Mouse (Mus musculus): ENCODE measurements around the gene Myo10.

Myo10 gene

GRCm38 (mm10) chr15:25817191-25817590, 194.9 kb downstream of the Myo10 start:
- no peak for ATAC-seq (ENCODE audit: insufficient number of reproducible peaks, low FRiP score, low TSS enrichment)

DNA sequence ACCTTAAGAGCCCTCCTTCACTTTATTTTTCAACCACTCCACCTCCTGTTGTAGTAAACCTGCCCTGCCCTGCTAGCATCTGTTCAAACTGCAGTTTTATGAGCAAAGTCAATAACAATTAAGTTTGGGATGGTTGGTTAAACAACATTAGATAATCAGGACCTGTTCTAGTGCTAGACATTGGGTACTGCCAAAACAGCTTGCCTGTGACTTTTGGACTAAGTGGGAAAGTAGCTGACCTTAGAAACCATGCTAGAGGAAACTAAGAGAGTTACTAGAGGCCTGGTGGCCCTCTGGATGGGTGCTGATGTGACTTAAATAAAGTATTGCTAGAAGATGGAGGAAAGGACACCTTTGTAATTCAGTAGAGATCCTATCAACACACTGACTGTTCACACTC, 199.7 kb downstream of the Myo10 start:
- ATAC-seq (ENCODE audit: insufficient number of reproducible peaks, low FRiP score, low TSS enrichment), result no peak

DNA sequence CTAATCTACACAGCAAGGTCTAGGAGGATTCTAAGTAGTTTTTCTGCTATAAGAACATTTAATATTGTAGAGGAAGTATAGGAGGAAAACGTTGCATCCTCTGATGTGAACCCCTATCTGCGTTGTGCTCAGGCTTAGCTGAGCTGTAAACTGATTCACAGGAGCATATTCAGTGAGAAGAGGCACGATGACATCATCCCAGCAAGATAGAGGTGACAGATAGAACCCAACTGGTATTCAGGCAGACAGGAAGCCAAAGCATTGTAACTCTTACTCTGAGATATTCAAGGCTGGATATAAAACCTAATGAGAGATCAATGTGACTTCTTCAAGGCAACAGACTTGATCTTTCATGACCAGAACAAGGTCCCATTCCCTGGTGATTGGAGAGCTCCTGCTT, 200.3 kb downstream of the Myo10 start:
- no peak for ATAC-seq (ENCODE audit: insufficient number of reproducible peaks, low FRiP score, low TSS enrichment)

DNA sequence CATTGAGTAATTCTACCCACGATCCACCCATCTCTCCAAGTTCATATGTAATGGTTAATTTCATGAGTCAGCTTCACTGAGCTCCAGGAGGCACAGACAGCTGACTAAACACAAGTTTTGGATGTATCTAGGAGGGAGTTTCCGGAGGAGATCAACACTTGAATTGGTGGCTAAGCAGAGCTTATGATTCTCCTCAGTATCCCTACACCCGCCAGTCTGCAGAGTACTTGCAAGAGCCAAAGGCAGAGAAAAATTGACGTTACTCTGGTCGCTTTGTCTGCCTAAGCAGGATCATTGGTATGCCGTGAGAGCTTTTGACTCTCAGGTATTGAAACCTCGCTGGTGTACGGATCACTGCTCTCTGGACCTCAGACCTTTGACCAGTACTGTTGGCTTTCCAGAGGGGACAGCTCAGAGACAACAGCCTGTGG, 204.2 kb downstream of the Myo10 start:
- no peak for ATAC-seq (ENCODE audit: insufficient number of reproducible peaks, low FRiP score, low TSS enrichment)

DNA sequence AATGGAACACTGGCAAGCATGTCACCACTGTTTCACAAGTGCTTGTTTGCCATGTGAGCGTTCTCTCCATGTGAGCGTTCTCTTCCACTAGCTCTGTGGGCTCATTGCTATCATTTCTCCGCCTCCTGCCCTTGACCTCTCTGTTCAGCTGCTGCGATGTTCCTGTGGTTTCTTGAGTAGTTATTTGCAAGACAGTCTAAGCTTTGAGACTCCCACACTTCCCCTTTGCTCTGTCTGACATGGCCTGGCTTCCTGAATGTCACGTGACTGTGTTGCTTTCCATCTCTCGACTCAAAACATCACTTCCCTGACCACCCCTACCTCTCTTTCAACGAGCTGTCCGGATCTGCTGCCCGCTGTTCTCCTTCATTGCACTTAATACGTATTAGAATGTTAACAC, 206.1 kb downstream of the Myo10 start:
- ATAC-seq (ENCODE audit: insufficient number of reproducible peaks, low FRiP score, low TSS enrichment), result no peak

GRCm38 (mm10) chr15:25830426-25830825, 208.1 kb downstream of the Myo10 start:
- no peak for ATAC-seq (ENCODE audit: insufficient number of reproducible peaks, low FRiP score, low TSS enrichment)

- ATAC-seq (ENCODE audit: insufficient number of reproducible peaks, low FRiP score, low TSS enrichment), result no peak
These were observed 212.0 kb downstream of the Myo10 start for GRCm38 (mm10) chr15:25834282-25834681.

DNA sequence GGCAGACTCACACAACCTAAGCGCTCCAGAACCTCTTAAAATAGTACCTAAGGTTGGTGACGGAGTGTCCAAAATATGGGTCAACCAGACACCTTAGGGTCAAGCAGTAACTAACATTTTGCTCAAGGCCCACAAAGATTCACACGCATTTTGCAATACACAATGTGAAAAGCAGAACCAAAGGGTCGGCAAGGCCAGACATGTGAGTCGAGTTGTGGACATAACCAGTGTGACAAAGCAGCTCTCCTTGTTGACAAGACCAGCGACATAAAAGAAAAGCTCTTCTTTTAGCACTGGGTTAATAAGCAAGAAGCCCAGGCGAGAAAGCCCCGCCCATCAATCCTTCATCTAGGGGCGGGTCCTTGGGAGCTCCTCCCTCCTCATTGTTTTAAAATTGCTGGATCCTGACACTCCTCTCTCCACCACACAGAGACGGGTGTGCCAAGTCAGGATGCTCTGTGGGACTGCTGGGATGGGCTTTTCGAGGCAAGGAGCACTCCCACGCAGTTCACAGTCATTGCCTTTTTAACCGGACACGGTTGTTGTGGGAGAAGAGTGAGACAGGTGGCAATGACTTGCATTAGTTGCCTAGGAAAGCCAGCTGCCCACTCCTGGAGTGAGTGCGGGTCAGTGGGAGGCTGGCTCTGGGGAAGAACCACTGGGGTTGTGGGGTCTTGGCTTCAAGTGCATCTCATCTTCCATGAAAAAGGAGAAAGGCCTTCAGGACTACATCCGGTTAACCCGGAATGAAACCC, 212.8 kb downstream of the Myo10 start:
- ATAC-seq (ENCODE audit: insufficient number of reproducible peaks, low FRiP score, low TSS enrichment), result no peak

DNA sequence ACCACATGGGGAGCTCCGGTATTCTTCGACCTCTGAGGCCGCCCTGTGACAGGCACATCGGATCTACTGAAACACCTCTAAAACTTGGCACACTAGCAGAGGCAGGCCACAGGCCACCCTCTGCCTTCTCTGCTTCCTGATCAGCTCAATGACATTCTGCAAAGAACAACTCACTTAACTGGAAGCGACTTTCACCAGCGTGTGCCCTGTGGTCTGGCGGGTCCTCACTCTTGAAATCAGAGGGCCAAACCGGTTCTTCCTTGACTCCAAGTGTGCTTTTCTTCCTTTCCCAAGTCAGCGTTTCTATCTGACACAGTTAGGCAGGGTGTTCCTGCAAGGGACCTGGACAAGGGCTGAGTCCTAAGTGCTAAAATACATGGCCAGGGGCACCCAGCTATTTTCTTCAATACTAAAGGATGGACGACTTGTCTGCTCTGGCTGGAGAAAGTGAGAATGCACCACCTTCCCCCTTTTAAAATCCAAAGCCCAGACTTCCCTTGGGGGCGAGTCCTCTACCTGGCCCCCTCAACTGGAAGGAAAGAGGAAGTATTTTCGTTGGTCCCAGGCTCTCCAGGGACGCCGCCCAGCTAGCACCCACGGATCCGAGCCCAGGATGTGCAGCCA, 220.2 kb downstream of the Myo10 start:
- peak; percentile 64 for ATAC-seq (ENCODE audit: insufficient number of reproducible peaks, low FRiP score, low TSS enrichment)

- peak; percentile 76 for ATAC-seq (ENCODE audit: insufficient number of reproducible peaks, low FRiP score, low TSS enrichment)
These were observed 221.0 kb downstream of the Myo10 start, which contains the start of gene Retreg1 for GRCm38 (mm10) chr15:25843086-25843991. Retreg1 (plus strand) TSS chr15:25843180.

GRCm38 (mm10) chr15:25844013-25844570, 221.8 kb downstream of the Myo10 start:
- ATAC-seq (ENCODE audit: insufficient number of reproducible peaks, low FRiP score, low TSS enrichment), result no peak

- ATAC-seq (ENCODE audit: insufficient number of reproducible peaks, low FRiP score, low TSS enrichment), result no peak
These were observed 222.4 kb downstream of the Myo10 start for GRCm38 (mm10) chr15:25844771-25845170.

GRCm38 (mm10) chr15:25847576-25848168, 225.3 kb downstream of the Myo10 start:
- ATAC-seq (ENCODE audit: insufficient number of reproducible peaks, low FRiP score, low TSS enrichment), result no peak

- no peak for ATAC-seq (ENCODE audit: insufficient number of reproducible peaks, low FRiP score, low TSS enrichment)
These were observed 228.2 kb downstream of the Myo10 start for GRCm38 (mm10) chr15:25850552-25850951.

- ATAC-seq (ENCODE audit: insufficient number of reproducible peaks, low FRiP score, low TSS enrichment), result no peak
These were observed 232.1 kb downstream of the Myo10 start for GRCm38 (mm10) chr15:25854270-25854904.

DNA sequence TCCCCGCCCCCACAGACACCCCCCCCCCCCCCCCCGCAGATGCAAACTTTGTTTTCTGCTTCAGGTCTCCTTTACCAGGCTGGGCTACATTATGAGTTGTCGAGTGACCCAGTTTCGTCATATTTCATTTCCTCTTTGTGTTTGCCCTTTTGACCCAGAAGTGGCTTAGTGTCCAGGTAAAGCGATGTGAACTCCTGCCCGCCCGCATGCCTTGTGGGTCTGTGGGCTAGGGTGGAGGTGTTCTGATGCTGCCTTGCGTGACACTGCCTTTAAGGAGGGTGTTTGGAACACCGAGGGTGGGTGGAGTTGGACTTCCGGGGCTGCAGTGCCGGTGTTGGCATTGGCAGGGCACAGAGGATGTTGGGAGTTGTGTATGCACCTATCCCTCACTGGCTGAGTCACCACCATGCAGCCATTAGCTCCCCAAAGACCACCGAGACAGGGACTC, 236.3 kb downstream of the Myo10 start:
- ATAC-seq (ENCODE audit: insufficient number of reproducible peaks, low FRiP score, low TSS enrichment), result no peak

- ATAC-seq (ENCODE audit: insufficient number of reproducible peaks, low FRiP score, low TSS enrichment), result no peak
These were observed 237.1 kb downstream of the Myo10 start for GRCm38 (mm10) chr15:25859469-25859868.

- no peak for ATAC-seq (ENCODE audit: insufficient number of reproducible peaks, low FRiP score, low TSS enrichment)
These were observed 239.6 kb downstream of the Myo10 start for GRCm38 (mm10) chr15:25861900-25862299.
